Mouse (Mus musculus): Measurements from ENCODE around the gene Ggta1.

Ggta1 gene

DNA sequence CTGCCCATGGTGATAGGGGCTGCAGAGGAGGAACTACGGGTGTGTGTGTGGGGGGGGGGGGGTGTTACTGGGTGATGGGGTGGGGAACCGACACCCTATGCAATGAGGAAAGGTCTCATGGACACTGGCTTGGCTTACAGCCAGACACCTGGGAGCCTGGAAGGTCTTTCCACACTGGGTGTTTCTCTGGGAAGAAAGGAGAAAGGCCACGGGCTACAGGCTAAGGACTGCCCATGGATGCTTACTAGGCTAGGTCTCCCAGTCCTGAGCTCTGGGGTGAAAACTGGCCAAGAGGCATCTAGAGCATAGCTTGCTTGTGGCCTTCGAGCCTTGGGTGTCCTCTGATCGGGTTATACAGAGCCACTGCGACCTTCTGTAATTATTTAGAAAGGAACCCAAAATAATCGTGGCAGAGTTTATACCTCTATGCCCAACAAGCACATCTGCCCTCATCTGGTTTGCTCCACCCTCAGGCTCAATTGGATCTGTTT lies at the start of gene Ggta1:
TSS of gene Ggta1 (minus strand) at position 441 of the 491 bp plus-strand sequence.
- TF ChIP-seq GATA4 (IDR thresholded peaks at IDR 0.05; ENCODE audit: insufficient replicate concordance, low read length), result no peak

DNA sequence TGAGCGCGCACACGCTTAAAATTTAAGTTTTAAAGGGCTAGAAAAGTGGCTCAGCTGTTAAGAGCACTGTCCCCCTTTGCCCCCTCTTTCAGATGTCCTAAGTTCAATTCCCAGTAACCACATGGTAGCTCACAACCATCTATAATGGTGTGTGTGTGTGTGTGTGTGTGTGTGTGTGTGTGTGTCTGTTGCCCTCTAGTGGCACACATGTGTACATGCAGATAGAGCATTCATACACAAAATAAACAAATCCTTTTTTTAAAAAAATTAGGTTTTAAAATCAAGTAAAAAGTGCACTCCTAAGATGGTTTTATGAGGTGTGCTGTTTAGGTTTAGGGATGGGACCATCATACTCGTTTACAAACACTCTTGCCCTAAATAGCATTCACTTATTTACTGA lies 49.2 kb upstream of the Ggta1 start:
- no peak for TF ChIP-seq GATA4 (IDR thresholded peaks at IDR 0.05; ENCODE audit: insufficient replicate concordance, low read length)

- no peak for TF ChIP-seq GATA4 (IDR thresholded peaks at IDR 0.05; ENCODE audit: insufficient replicate concordance, low read length)
Observed at GRCm38 (mm10) chr2:35510920-35511319, 47.9 kb upstream of the Ggta1 start.

- no peak for TF ChIP-seq GATA4 (IDR thresholded peaks at IDR 0.05; ENCODE audit: insufficient replicate concordance, low read length)
Observed at GRCm38 (mm10) chr2:35509888-35510287, 46.9 kb upstream of the Ggta1 start.

GRCm38 (mm10) chr2:35509343-35509667 lies 46.3 kb upstream of the Ggta1 start:
- no peak for TF ChIP-seq GATA4 (IDR thresholded peaks at IDR 0.05; ENCODE audit: insufficient replicate concordance, low read length)

- no peak for TF ChIP-seq GATA4 (IDR thresholded peaks at IDR 0.05; ENCODE audit: insufficient replicate concordance, low read length)
Observed at GRCm38 (mm10) chr2:35508597-35509342, 45.7 kb upstream of the Ggta1 start.

DNA sequence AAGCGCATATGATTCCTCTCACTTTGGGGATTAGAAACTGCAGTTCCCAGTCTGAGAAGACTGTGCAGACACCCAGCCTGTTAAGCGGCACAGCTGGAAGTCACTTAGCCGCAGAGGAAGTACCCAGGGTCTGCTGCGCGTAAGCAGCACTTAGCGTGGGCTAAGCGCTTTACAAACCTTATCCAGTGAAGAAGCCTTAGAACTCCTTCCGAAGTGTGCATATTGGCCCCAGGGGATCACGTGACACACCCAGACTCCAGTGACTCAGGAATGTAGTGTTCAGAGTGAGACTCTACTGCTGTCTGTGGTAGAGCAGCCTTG lies 44.1 kb upstream of the Ggta1 start:
- no peak for TF ChIP-seq GATA4 (IDR thresholded peaks at IDR 0.05; ENCODE audit: insufficient replicate concordance, low read length)

DNA sequence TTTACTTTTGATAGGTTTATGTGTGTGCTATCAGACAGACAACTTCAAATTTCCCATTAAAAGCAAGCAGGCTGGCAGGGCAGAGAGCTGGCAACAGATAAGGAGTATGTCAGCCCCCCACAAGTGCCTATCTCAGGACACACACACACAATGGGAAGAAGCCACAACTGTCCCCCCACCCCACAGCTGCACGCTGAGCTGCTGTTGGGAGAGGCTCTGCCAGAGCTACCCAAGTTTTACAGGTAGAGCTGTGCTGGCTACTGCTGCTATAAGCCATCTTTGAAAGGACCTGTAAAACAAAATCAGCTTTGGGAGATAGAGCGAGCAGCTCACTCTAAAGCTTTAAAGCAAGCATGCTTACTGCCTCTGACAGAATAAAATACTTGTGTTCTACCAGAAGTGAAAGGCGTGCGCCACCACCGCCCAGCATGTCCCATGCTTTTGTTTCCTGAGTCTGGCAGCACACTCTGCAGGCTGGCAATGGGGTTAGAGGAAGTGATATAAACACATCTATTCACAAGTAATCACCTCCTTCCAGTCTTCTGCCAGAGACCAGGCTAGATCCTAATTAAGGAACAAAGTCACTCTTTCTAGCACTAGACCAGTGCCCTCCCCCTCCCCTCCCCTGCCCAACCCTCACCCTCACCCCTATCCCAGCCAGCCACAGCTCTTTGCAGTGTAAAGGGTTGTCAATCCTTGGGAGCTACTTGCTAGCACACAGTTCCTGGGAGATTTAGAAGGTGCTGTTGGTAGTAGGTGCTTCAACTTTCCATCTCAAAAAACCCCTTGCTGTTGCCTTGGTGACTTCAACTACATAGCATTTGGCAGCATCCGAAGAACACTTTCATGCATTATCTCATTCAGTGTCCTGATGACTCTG lies 43.5 kb upstream of the Ggta1 start:
- TF ChIP-seq GATA4 (IDR thresholded peaks at IDR 0.05; ENCODE audit: insufficient replicate concordance, low read length), result no peak

DNA sequence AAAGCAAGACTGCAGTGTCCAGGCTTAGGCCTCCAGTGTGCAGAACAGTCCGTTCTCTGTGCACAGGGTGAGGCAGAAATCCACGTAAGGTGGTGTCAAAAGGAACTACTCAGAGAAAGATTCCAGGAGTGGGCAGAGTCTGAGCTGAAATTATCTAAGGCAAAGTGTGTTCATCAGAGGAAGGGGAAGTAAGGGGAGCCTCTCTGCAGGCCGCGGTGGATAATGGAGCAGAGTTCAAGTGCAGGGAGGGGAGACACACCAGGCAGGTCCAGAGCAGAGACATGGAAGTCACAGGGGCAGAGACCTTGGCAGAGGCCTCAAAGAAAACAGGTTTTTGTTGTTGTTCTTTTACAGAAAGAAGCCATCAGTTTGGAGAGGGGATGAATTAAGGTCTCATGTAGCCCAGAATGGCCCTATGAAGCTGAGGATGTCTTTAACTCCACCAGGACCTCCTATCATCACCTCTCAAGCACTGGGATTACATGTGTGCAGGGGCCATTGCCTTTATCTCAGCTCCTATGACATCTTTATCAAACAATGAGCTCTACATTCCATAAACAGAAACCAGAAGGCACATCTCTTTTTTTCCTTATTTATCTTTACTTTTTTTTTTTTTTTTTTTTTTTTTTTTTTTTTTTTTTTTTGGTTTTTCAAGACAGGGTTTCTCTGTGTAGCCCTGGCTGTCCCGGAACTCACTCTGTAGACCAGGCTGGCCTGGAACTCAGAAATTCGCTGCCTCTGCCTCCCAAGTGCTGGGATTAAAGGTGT lies 42.7 kb upstream of the Ggta1 start:
- no peak for TF ChIP-seq GATA4 (IDR thresholded peaks at IDR 0.05; ENCODE audit: insufficient replicate concordance, low read length)

DNA sequence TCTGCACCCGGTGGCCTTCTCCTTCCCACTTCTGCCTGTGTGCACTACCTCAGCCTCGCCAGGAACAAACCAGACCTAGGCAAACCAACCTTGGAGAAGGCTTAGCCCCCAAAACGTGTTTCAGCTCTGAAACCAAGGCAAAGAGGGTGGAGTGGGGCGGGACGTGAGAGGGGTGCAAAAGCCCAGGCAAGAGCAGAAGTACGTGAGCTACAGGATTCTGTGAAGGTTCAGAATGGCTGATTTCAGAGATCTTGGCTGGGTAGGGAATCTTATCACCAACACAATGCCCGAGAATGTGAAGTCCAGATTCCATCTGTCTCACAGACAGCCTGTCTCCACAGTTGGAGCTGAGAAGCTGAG lies 41.4 kb upstream of the Ggta1 start:
- no peak for TF ChIP-seq GATA4 (IDR thresholded peaks at IDR 0.05; ENCODE audit: insufficient replicate concordance, low read length)

GRCm38 (mm10) chr2:35503723-35504416 lies 40.8 kb upstream of the Ggta1 start:
- no peak for TF ChIP-seq GATA4 (IDR thresholded peaks at IDR 0.05; ENCODE audit: insufficient replicate concordance, low read length)

GRCm38 (mm10) chr2:35503021-35503722 lies 40.1 kb upstream of the Ggta1 start:
- no peak for TF ChIP-seq GATA4 (IDR thresholded peaks at IDR 0.05; ENCODE audit: insufficient replicate concordance, low read length)

DNA sequence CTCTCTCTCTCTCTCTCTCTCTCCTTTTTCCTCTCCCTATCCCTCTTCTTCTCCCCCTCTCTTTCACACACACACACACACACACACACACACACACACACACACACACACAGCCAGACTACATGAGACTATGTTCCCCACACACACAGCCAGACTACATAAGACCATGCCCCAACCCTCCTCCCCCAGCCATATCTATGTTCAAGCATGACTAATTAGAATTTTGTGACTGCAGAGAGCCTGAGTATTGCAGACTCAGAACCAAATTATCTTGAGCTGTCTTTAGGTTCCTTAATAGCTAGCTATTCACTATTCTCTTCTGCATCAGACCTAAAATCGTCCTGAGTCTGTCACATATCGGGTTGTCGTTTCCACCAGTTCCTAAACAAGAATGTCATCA lies 39.5 kb upstream of the Ggta1 start:
- no peak for TF ChIP-seq GATA4 (IDR thresholded peaks at IDR 0.05; ENCODE audit: insufficient replicate concordance, low read length)

GRCm38 (mm10) chr2:35499474-35499873 lies 36.4 kb upstream of the Ggta1 start:
- no peak for TF ChIP-seq GATA4 (IDR thresholded peaks at IDR 0.05; ENCODE audit: insufficient replicate concordance, low read length)
